Mouse (Mus musculus): ENCODE results near the gene Nup210. TPM values are rescaled to one million over a fixed set of nuclear protein-coding genes. Genes with fewer than 3 reads are reported as not detected.
A peak's percentile ranks its signal among the peaks of the same experiment; 100 is the strongest.

Nup210 gene
- polyA plus RNA-seq (2015; fragmentation: Nextera tagmentation; extraction: Ambion mirVana) = 17.0 and 21.2 TPM in 2 replicates

DNA sequence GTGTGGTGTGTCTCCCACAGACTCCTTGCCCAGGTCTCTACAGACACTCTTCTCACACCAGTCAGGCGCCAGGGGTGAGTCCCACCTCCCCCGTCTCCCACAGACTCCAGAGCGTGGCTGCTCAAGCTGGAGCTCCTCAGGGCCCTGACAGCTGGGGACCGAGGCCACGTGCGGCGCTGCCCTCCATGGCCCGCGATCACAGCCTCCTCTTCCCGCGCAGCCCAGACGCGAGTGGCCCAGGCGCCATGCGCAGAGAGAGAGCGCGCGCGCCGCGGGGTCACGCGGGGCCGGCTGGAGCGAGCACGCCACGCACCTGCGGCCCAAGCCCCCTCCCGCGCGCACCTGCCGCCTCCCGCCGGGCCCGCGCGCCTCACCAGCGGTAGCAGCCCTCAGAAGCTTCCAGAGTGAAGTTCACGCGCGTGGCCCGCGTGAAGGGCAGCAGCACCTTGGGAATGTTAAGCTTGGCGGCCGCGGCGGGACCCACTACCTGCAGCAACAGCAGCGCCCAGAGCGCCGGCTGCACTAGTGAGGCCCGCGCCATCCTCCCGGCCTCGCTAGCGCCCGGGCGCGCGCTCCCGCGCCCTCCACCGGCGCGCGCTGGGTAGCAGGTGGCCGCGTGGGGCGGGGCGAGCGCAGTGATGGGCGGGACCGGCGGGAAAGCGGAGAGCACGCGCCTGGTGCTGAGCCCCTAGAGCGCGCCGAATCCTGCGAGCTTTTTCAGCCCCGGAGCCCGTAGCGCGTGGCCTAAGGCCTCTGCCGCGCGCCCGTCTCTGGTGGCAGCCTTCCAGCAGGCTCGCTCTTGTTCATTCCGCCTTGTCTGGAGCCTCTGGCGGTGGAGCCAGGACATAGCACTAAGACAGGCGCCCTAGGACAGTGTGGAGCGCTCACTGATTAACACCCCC is at the start of gene Nup210:
Gene Nup210 (minus strand): TSS at position 586 of the 902 bp plus-strand sequence.
- Histone ChIP-seq H3K27me3 (no peaks in the 10 kb centered on the region), H3K9ac (peak within 1 kb of the TSS; percentile 75), H3K4me2 (peak within 1 kb of the TSS; percentile 85), H3K4me1 (replicated peaks) (peaks cover 37% of the 10 kb centered on the region), H3K9me3 (no peaks in the 10 kb centered on the region), H3K4me3 (peak within 1 kb of the TSS; percentile 76), H3K27ac (replicated peaks) (peak within 1 kb of the TSS; percentile 95), H3K36me3 (no peaks in the 10 kb centered on the region)
- ATAC-seq (ENCODE audit: low FRiP score, low read depth) = peak; percentile 97
- under 1% methylated on average over 83 of the region's 93 CpGs for WGBS

DNA sequence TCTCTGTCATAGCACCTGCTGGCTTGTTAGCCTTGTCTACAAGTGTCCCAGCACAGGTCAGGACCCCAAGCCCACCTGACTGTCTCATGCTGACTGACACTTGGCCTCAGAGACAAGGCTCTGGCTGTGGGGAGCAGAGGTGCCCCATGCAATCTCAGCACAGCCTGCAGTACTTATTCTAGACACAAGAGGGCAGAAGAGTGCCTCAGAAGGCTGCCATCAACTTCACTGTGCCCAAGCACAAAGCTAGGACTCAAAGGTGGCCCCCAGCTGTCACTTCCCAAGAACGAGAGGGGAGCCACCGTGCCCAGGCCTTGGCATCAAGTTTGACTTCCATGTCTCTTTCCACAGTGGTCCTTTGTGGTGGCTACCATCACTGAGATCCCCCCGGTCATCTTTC is 48.6 kb upstream of the Nup210 start:
- Histone ChIP-seq H3K27ac (replicated peaks) (no peak overlapping the region), H3K4me1 (replicated peaks) (peaks cover 23% of the 10 kb centered on the region), H3K27me3 (no peaks in the 10 kb centered on the region), H3K36me3 (peaks cover 16% of the 10 kb centered on the region; the same call in 1 of the 2 replicates), H3K9ac (no peak overlapping the region), H3K4me2 (no peak overlapping the region), H3K4me3 (no peak overlapping the region), H3K9me3 (no peaks in the 10 kb centered on the region)
- no peak for ATAC-seq (ENCODE audit: low FRiP score, low read depth)
- WGBS = 31% methylated on average over 3 of the region's 3 CpGs

DNA sequence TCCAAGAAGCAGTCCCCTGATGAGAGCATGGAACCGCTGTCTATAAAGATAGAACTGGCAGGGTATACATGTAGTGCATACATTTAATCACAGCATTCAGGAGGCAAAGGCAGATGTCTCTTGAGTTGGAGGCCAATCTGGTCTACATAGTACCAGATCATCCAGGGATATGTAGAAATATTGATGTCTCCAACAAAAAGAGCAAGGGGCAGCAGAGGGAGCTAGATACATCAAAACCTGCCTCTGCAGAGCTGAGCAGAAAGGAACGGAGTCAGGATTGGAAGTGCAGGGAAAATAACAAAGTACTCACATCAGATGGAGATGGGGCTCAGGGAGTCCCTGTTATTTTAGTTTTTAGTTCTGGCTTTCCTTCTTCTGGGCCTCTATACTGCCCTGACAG is 48.0 kb upstream of the Nup210 start:
- 54% methylated on average over 2 of the region's 2 CpGs for WGBS
- Histone ChIP-seq H3K4me3 (no peak overlapping the region), H3K9ac (no peak overlapping the region), H3K27ac (replicated peaks) (no peak overlapping the region), H3K4me1 (replicated peaks) (peaks cover 29% of the 10 kb centered on the region), H3K36me3 (peaks cover 15% of the 10 kb centered on the region; the same call in 1 of the 2 replicates), H3K27me3 (no peaks in the 10 kb centered on the region), H3K9me3 (no peaks in the 10 kb centered on the region), H3K4me2 (no peak overlapping the region)
- ATAC-seq (ENCODE audit: low FRiP score, low read depth) = no peak

DNA sequence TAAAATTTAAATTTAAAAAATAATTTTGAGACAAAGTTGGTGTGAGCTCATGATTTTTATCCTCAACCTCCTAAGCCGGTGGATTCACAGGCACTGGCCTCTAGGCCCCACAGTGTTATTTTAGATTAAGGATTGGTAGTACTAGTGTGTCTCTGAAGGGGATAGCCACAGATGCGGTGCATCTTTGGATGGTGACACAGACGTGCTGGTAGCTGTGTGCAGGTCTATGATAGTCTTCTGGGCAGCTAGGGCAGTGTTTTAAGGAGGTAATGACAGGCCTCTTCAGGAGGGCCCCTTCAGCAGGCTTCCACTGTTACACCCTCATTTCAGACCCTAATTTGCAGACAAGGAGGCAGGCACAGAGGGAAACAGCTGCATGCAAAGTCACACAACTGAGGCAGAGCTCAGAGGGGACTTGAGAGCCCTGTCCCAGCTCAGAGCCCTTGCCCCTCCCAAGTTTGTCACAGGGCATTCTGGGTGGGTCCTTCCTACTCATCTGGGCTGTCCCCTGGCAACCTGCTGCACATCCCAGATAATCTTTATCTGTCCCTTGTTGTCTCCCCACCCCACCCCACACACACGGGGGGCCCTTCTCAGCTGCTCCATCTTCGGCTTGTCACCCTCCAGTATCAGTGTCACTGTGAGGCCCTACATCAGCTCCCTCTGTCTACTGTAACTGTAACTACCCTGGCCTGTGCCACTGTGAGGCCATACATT is 46.7 kb upstream of the Nup210 start:
- Histone ChIP-seq H3K9ac (no peak overlapping the region), H3K4me3 (no peak overlapping the region), H3K27me3 (no peaks in the 10 kb centered on the region), H3K27ac (replicated peaks) (no peak overlapping the region), H3K36me3 (0 out of 2 replicates have a peak, but pooled peaks cover 5% of the 10 kb centered on the region), H3K9me3 (no peaks in the 10 kb centered on the region), H3K4me2 (no peak overlapping the region), H3K4me1 (replicated peaks) (peaks cover 41% of the 10 kb centered on the region)
- ATAC-seq (ENCODE audit: low FRiP score, low read depth) = no peak
- WGBS = 82% methylated on average over 5 of the region's 5 CpGs

DNA sequence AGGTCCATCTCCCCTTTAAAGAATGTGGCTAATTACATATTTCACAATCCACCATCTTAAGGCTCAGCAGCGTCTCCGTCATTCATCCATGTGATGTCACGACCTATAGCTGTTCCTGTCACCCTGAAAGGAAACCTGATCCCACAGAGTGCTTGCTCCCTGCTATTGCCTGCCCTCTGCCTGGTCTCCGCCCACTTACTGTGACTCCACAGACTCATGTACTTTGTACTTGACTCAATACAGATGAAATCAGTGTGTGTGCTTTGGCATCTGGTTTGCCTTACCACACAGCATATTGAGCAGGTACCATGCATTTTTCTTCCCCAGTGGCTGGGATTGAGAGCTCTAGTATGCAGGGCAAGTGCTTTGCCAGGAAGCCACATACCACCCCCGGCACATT is 45.7 kb upstream of the Nup210 start:
- WGBS = 86% methylated on average over 5 of the region's 5 CpGs
- no peaks in the 10 kb centered on the region for H3K27me3 ChIP-seq
- peaks cover 52% of the 10 kb centered on the region for H3K4me1 ChIP-seq (replicated peaks)

DNA sequence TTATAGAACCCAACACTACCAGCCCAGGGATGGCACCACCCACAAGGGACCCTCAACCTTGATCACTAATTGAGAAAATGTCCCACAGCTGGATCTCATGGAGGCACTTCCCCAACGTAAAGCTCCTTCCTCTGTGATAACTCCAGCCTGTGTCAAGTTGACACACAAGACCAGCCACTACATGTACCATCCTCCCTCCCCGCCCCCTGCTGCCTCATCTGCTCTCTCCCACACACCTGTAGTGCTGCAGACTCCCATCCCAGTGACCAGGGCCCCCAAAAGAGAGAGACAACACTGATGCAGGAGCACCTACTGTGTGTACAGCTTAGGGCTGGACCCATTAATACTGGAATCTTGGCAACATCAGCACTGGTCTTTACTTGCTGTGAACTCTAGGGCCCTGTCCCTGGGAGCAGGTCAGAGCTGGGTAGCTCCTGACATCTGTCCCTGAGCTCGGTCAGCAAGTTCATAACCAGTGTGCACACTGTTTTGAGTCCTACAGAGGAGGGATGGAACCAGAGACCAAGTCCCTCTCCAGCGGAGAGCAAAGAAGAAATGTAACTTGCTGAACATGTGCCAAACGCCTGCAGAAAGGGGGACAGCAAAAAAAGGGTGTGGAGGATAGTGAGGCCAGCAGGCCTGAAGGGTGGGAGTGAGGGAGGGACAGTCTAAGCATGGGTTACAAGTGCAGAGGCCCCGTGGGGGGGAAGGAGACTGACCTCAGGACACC is 45.0 kb upstream of the Nup210 start:
- no peaks in the 10 kb centered on the region for H3K9me3 ChIP-seq
- 81% methylated on average over 6 of the region's 6 CpGs for WGBS
- ATAC-seq (ENCODE audit: low FRiP score, low read depth) = no peak

More for the DNA sequence above, 45.7 kb upstream of the Nup210 start:
- no peak for ATAC-seq (ENCODE audit: low FRiP score, low read depth)
- H3K4me3 ChIP-seq = no peak overlapping the region
- no peaks in the 10 kb centered on the region for H3K9me3 ChIP-seq
- no peak overlapping the region for H3K4me2 ChIP-seq
- H3K9ac ChIP-seq = no peak overlapping the region
- 0 out of 2 replicates have a peak, but pooled peaks cover 5% of the 10 kb centered on the region for H3K36me3 ChIP-seq
- no peak overlapping the region for H3K27ac ChIP-seq (replicated peaks)

DNA sequence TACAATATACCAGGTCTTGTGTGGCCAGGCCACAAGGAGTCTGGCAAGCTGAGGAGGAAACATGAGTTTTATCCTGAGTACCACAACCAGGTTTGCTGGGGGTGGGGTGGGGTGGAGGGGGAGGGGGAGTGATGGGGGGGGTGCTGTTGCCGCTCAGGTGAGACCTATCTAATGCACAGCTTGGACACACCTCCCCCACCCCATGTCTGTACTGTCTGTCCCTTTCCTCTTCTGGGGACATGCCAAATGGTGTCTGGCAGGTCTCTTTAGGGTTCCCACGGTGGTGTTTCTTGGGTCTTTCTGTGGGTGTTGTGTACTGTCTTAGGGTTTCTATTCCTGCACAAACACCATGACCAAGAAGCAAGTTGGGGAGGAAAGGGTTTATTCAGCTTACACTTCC is 44.3 kb upstream of the Nup210 start:
- Histone ChIP-seq H3K36me3 (no peaks in the 10 kb centered on the region), H3K4me1 (replicated peaks) (peaks cover 61% of the 10 kb centered on the region), H3K4me3 (no peak overlapping the region), H3K27me3 (no peaks in the 10 kb centered on the region), H3K9me3 (no peaks in the 10 kb centered on the region), H3K9ac (no peak overlapping the region), H3K27ac (replicated peaks) (peak overlapping the region; percentile 62; the same call in 1 of the 2 replicates), H3K4me2 (no peak overlapping the region)
- WGBS = 79% methylated on average over 2 of the region's 2 CpGs
- no peak for ATAC-seq (ENCODE audit: low FRiP score, low read depth)

More for the DNA sequence above, 45.0 kb upstream of the Nup210 start:
- no peak overlapping the region for H3K4me3 ChIP-seq
- no peak overlapping the region for H3K4me2 ChIP-seq
- peaks cover 56% of the 10 kb centered on the region for H3K4me1 ChIP-seq (replicated peaks)
- 0 out of 2 replicates have a peak, but pooled peaks cover 3% of the 10 kb centered on the region for H3K36me3 ChIP-seq
- H3K27me3 ChIP-seq = no peaks in the 10 kb centered on the region
- H3K9ac ChIP-seq = no peak overlapping the region
- H3K27ac ChIP-seq (replicated peaks) = no peak overlapping the region

DNA sequence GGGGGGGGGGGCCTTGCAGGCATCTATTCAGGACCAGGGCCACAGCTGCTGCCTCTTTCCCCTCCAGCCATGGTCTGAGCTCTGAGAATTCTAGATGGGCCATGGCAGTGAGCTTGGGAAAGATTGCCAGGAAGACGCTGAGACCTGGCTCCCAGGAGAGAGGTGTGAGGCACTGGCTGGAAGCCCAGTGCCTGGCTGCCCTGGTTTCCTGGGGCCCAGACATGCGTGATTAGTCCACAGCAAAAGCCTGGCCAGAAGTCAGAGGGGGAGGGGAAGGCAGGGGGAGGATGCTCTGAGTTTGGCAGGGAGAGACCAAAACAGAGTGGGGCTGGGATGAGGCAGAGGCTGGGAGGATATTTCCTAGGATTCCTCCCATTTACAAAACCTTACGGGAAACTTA is 43.8 kb upstream of the Nup210 start:
- no peaks in the 10 kb centered on the region for H3K9me3 ChIP-seq
- H3K36me3 ChIP-seq = no peaks in the 10 kb centered on the region
- H3K4me2 ChIP-seq = peak overlapping the region; percentile 74; the same call in 1 of the 2 replicates
- H3K27me3 ChIP-seq = no peaks in the 10 kb centered on the region
- H3K4me1 ChIP-seq (replicated peaks) = peaks cover 65% of the 10 kb centered on the region
- WGBS = 28% methylated on average over 3 of the region's 3 CpGs
- H3K9ac ChIP-seq = no peak overlapping the region
- no peak overlapping the region for H3K4me3 ChIP-seq
- H3K27ac ChIP-seq (replicated peaks) = peak overlapping the region; percentile 62
- peak; percentile 21; the same call in 1 of the 2 replicates for ATAC-seq (ENCODE audit: low FRiP score, low read depth)

DNA sequence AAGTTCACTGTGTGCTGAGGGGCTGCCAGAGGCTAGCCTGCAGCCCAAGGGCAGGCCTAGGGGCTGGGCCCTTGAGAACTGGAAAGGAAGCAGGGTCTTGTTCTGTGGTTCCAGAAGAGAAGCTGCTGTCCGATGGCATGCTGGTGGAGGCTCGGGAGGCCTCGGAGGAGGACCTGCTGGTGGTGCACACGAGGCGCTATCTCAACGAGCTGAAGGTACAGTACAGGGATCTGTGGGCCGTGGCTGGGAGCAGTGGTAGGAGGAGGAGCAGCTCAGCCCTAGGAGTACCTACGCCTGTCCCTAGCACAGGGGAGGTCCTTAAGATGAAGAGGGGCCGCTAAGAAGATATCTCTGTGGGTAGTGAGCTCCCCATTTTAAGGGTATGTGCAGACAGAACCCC is 42.4 kb upstream of the Nup210 start:
- no peaks in the 10 kb centered on the region for H3K36me3 ChIP-seq
- no peak overlapping the region; the same call in 1 of the 2 replicates for H3K27ac ChIP-seq (replicated peaks)
- H3K9ac ChIP-seq = peak overlapping the region; percentile 15; the same call in 1 of the 2 replicates
- 0 out of 2 replicates have a peak overlapping the region, but pooled peaks have one; percentile 10 for H3K4me3 ChIP-seq
- no peaks in the 10 kb centered on the region for H3K27me3 ChIP-seq
- WGBS = 75% methylated on average over 9 of the region's 9 CpGs
- H3K4me2 ChIP-seq = peak overlapping the region; percentile 74
- no peak for ATAC-seq (ENCODE audit: low FRiP score, low read depth)
- no peaks in the 10 kb centered on the region for H3K9me3 ChIP-seq
- peaks cover 71% of the 10 kb centered on the region for H3K4me1 ChIP-seq (replicated peaks)

DNA sequence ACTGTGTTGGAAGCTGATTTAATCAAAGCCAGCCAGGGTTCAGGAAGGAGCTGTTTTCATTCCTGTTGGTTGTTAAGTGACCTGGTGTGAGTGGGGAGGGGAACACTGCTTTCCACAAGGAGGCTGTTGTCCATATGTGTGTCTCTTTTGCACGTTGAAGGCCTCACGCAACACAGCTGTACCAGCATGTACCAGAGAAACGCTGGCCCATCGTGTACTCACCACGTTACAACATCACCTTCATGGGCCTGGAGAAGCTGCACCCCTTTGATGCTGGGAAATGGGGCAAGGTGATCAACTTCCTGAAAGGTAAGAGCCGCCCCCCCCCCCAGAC is 40.6 kb upstream of the Nup210 start:
- whole genome bisulfite sequencing = 30% methylated on average over 6 of the region's 6 CpGs

DNA sequence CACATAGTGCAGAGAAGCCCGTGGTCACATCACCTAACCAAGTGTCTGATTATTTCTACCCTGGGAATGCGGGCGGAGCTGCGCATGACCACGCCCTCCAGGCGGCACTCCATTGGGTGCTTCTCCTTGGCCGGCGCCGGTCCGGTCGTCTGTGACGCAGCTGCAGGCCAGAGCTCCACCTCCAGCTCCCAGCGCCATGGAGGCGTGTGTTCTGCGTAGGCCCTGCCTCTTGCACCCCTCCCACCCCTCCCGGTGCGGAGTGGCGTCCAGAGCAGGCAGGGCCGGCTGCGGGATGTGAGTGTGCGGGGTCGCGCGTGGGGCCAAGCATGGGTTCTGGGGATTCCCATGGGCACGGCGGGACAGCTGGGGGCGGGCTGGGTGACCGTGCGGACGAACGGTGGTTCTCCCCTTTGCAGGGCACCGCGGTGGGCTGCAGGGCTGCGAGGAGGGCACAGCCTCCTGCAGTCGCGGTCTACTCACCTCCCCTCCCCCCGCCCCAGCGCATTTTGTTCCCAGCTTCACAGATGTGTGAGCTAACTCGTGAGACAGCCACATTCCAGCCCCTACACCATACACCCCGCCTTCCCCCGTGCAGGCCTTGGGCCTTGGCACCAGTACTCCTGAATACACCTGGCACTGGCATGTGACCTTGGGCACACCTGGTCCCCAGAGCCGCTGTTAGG is 40.1 kb upstream of the Nup210 start, which contains the start of gene Hdac11:
Gene Hdac11 (plus strand): TSS at position 112 of the 683 bp plus-strand sequence.
- Histone ChIP-seq H3K4me3 (peak within 1 kb of the TSS; percentile 62), H3K27ac (replicated peaks) (peak within 1 kb of the TSS; percentile 94), H3K36me3 (no peaks in the 10 kb centered on the region), H3K9ac (peak within 1 kb of the TSS; percentile 70), H3K27me3 (no peaks in the 10 kb centered on the region), H3K4me2 (peak within 1 kb of the TSS; percentile 74), H3K4me1 (replicated peaks) (peaks cover 92% of the 10 kb centered on the region), H3K9me3 (no peaks in the 10 kb centered on the region)
- peak; percentile 91 for ATAC-seq (ENCODE audit: low FRiP score, low read depth)
- WGBS = under 1% methylated on average over 35 of the region's 42 CpGs

More for the DNA sequence above, 40.6 kb upstream of the Nup210 start:
- Histone ChIP-seq H3K27ac (replicated peaks) (peak overlapping the region; percentile 87), H3K36me3 (no peaks in the 10 kb centered on the region), H3K27me3 (no peaks in the 10 kb centered on the region), H3K4me2 (peak overlapping the region; percentile 74), H3K4me1 (replicated peaks) (peaks cover 90% of the 10 kb centered on the region), H3K9me3 (no peaks in the 10 kb centered on the region), H3K9ac (peak overlapping the region; percentile 70), H3K4me3 (peak overlapping the region; percentile 62)
- ATAC-seq (ENCODE audit: low FRiP score, low read depth) = no peak
